Mouse (Mus musculus) stomach, embryonic 15.5 days (tissue): Measurements from ENCODE around the gene Tex38. TPM values are rescaled to one million over a fixed set of nuclear protein-coding genes. Genes with fewer than 3 reads are reported as not detected.
A peak's percentile ranks its signal among the peaks of the same experiment; 100 is the strongest.

Experiments used
- ATAC-seq: fragments of 200-750 bp; cut with Nextera tagmentation; 2 replicates; pipeline ENCODE4 v1.8.0; 2017; ENCODE audit warnings: low read depth, moderate number of reproducible peaks, moderate TSS enrichment; ENCODE audit not compliant: insufficient read depth, low FRiP score
- H3K27ac ChIP-seq: fragments of 300-500 bp; sonication (generic); 2 replicates; pipeline ENCODE4 v1.5.1; 2015; ENCODE audit warnings: mild to moderate bottlenecking, inconsistent platforms
- H3K27me3 ChIP-seq: fragments of 300-500 bp; sonication (generic); replicated peaks from 2 replicates; pipeline ENCODE4 v1.6.1; 2015; ENCODE audit warnings: inconsistent platforms
- H3K36me3 ChIP-seq: fragments of 300-500 bp; sonication (generic); 2 replicates; pipeline ENCODE4 v1.6.1; 2015; ENCODE audit warnings: inconsistent platforms
- H3K4me1 ChIP-seq: fragments of 300-500 bp; sonication (generic); 2 replicates; pipeline ENCODE4 v1.6.1; 2015; ENCODE audit warnings: inconsistent platforms
- H3K4me2 ChIP-seq: fragments of 300-500 bp; sonication (generic); 2 replicates; pipeline ENCODE4 v1.6.1; 2015; ENCODE audit warnings: mild to moderate bottlenecking, inconsistent platforms
- H3K4me3 ChIP-seq: fragments of 300-500 bp; sonication (generic); replicated peaks from 2 replicates; pipeline ENCODE4 v1.5.1; 2015; ENCODE audit warnings: inconsistent platforms
- H3K9ac ChIP-seq: fragments of 300-500 bp; sonication (generic); 2 replicates; pipeline ENCODE4 v1.6.1; 2015; ENCODE audit warnings: inconsistent platforms
- H3K9me3 ChIP-seq: fragments of 300-500 bp; sonication (generic); 2 replicates; pipeline ENCODE4 v1.6.1; 2016; ENCODE audit warnings: inconsistent platforms
- WGBS: fragments of 180-500 bp; shearing (Covaris S2); methylation state at CpG from one replicate; pipeline ENCODE4 v1.1.7; 2015; 5-methylcytosine and 5-hydroxymethylcytosine counted together
- polyA plus RNA-seq: library from polyadenylated mRNA; unstranded; fragments of >200 nt; fragmentation: Nextera tagmentation; extraction: Ambion mirVana; gene quantifications from 2 replicates; pipeline ENCODE4 v1.2.1, GENCODE M21; 2015

Gene Tex38
- 0.40 and 0.45 TPM in 2 replicates for polyA plus RNA-seq

DNA sequence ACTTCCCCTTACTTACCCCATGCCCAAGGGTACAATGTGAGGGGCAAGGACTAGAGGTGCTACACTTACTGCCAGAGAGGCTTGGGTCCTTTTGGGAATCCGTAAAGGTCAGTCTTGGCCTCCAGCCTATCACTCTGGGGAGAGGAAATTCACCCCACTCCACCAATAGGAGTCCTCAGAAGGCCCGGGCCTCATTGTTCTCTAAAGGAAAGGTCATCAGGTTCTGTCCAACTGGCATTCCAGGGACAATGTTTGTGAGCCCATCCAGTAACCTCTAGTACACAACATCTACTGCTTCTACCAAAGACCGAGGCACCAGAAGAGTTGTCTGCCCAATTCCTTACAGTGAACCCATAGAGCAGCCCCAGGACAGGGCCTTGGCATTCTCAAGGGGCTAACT lies at the start of gene Tex38:
TSS of gene Tex38 (minus strand) at position 101 of the 400 bp plus-strand sequence.
- Histone ChIP-seq H3K4me3 (no peak within 1 kb of the TSS), H3K4me2 (no peak within 1 kb of the TSS), H3K9ac (no peak within 1 kb of the TSS), H3K27ac (no peak within 1 kb of the TSS), H3K36me3 (peaks cover 9% of the 10 kb centered on the region), H3K27me3 (no peaks in the 10 kb centered on the region), H3K9me3 (no peaks in the 10 kb centered on the region), H3K4me1 (0 out of 2 replicates have a peak, but pooled peaks cover 3% of the 10 kb centered on the region)
- no peak for ATAC-seq
- 78% methylated on average over 3 of the region's 3 CpGs for whole genome bisulfite sequencing

DNA sequence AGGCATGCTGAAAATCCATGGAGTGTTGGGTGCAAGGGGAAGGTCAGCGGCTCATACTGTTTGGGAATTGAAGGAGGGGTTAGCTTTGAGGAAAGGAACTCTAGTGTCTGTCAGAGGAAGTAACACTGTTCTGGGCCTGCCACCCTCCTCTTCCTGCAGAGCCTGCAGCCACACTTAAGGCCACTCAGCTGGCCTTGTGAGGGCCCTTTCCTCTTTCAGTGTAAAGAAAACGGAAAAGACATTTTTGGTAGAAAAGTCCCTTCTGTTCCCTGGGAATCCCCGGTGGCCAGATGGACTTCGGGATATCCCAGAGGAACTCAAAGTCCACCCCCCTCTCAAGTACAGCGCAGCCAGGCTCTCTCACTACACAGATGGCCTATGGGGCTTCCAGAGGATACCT lies 49.7 kb upstream of the Tex38 start:
- Histone ChIP-seq H3K27ac (no peak overlapping the region), H3K4me2 (no peak overlapping the region)

DNA sequence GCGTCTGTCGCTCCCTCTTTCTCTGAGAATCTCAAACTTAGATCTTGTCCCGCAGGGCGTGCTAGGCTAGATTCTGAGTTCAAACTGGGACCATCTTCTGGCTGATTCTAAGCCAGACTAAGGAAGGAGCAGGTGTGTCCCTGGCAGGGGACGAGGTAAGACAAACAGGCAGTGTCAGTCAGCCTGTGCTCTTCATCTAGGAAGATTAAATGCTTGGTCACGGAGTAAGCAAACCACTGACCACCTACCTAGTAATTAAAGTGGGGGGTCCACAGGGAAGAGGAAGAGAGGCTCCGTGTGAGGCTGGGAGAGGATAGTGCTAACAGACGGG lies 47.7 kb upstream of the Tex38 start:
- Histone ChIP-seq H3K27me3 (no peaks in the 10 kb centered on the region), H3K9me3 (no peaks in the 10 kb centered on the region), H3K4me2 (peak overlapping the region; percentile 79), H3K4me3 (peak overlapping the region; percentile 99), H3K36me3 (peaks cover 13% of the 10 kb centered on the region), H3K4me1 (peaks cover 12% of the 10 kb centered on the region; the same call in 1 of the 2 replicates), H3K27ac (no peak overlapping the region; the same call in 1 of the 2 replicates), H3K9ac (0 out of 2 replicates have a peak overlapping the region, but pooled peaks have one; percentile 60)
- no peak for ATAC-seq
- WGBS, result 6% methylated on average over 8 of the region's 8 CpGs

More for the DNA sequence above, 49.7 kb upstream of the Tex38 start:
- no peak overlapping the region for H3K4me3 ChIP-seq
- H3K4me1 ChIP-seq, result peaks cover 12% of the 10 kb centered on the region; the same call in 1 of the 2 replicates
- ATAC-seq, result no peak
- H3K9me3 ChIP-seq, result no peaks in the 10 kb centered on the region
- H3K27me3 ChIP-seq, result no peaks in the 10 kb centered on the region
- 67% methylated on average over 5 of the region's 5 CpGs for WGBS
- no peak overlapping the region for H3K9ac ChIP-seq
- H3K36me3 ChIP-seq, result peaks cover 21% of the 10 kb centered on the region

DNA sequence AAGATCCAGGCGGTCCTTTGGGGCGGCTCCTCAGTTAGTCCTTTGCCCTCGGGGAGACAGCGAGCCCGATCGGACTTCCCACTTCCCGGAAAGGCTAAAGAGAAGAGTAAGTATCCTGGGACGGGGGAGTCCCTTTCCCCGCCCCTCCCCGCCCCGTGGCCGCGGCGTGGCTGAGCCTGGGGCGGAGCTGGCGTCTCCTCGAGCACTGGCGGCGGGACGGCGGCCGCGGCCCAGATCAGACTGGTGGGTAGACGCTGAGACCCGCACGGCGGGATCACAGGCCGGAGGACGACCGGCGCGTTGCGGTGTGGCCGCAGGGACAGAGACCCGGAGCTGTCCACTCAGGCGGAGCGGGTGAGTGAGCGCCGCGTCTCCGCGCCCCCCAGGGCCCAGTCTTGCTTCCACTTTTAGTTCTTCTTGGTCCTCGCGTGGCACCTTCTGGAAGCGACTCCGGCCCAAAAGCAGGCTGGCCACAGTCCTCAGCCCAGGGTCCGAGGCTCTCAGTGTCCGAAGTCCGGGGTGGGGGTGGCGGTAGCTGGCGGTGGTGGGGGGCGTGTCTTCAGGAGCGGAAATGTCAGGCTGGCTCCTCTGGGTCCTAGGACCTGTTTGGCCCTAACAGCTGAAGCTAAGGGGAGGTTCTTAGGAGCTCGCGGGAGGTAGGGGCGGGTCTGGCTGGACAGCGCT lies 47.2 kb upstream of the Tex38 start, which contains the start of gene Mob3c:
TSS of gene Mob3c (plus strand) at position 205 of the 684 bp plus-strand sequence.
- peaks cover 13% of the 10 kb centered on the region for H3K36me3 ChIP-seq
- H3K27ac ChIP-seq, result peak within 1 kb of the TSS; percentile 91
- H3K4me3 ChIP-seq, result peak within 1 kb of the TSS; percentile 99
- peak within 1 kb of the TSS; percentile 79 for H3K4me2 ChIP-seq
- no peaks in the 10 kb centered on the region for H3K27me3 ChIP-seq
- peaks cover 12% of the 10 kb centered on the region; the same call in 1 of the 2 replicates for H3K4me1 ChIP-seq
- H3K9me3 ChIP-seq, result no peaks in the 10 kb centered on the region
- ATAC-seq, result peak; percentile 96
- WGBS, result under 1% methylated on average over 49 of the region's 57 CpGs
- peak within 1 kb of the TSS; percentile 60 for H3K9ac ChIP-seq

DNA sequence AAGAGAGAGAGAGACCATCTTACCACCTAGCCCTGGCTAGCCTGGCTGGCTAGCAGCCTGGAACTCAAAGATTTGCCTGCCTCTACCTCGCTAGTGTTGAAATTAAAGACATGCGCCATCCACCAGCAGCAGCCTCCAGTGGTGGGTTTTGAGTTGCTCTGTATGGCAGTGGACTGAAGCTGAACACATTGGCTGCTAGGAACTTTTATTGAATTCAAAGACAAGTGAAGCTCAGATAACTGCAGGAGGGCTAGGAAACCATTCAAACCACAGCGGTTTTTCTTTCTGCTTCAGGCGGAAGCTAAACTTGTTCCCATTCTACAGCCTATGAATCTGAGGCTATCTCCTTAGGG lies 46.7 kb upstream of the Tex38 start:
- Histone ChIP-seq H3K27me3 (no peaks in the 10 kb centered on the region), H3K4me1 (peaks cover 12% of the 10 kb centered on the region; the same call in 1 of the 2 replicates), H3K4me2 (peak overlapping the region; percentile 79), H3K9me3 (no peaks in the 10 kb centered on the region), H3K9ac (peak overlapping the region; percentile 60; the same call in 1 of the 2 replicates), H3K27ac (peak overlapping the region; percentile 91), H3K4me3 (peak overlapping the region; percentile 99), H3K36me3 (peaks cover 12% of the 10 kb centered on the region)
- 4% methylated on average over 4 of the region's 4 CpGs for WGBS
- ATAC-seq, result no peak

DNA sequence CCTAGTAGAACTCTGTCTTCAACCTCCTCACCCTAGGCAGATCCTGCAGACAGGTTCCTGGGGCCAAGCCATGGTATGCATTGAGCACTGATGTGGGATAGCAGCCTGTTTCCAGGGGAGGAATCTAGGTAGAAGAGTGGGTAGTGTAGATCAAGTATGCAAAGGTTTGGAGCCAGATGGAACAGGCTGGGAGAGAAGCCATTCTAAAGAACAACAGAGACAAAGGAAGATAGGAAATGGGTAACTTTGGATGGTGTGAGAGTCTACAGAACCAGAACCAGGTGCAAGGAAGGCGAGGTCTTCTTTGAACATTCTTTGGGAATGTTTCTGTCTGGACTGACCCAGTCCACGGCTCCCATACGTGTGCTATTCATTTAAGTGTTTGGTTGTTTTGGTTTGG lies 46.2 kb upstream of the Tex38 start:
- no peak overlapping the region for H3K27ac ChIP-seq
- no peak overlapping the region for H3K9ac ChIP-seq
- peak overlapping the region; percentile 79 for H3K4me2 ChIP-seq
- 66% methylated on average over 3 of the region's 3 CpGs for WGBS
- peaks cover 8% of the 10 kb centered on the region for H3K36me3 ChIP-seq
- no peak overlapping the region; the same call in 1 of the 2 replicates for H3K4me3 ChIP-seq
- ATAC-seq, result no peak
- no peaks in the 10 kb centered on the region for H3K27me3 ChIP-seq
- peaks cover 12% of the 10 kb centered on the region; the same call in 1 of the 2 replicates for H3K4me1 ChIP-seq
- H3K9me3 ChIP-seq, result no peaks in the 10 kb centered on the region

DNA sequence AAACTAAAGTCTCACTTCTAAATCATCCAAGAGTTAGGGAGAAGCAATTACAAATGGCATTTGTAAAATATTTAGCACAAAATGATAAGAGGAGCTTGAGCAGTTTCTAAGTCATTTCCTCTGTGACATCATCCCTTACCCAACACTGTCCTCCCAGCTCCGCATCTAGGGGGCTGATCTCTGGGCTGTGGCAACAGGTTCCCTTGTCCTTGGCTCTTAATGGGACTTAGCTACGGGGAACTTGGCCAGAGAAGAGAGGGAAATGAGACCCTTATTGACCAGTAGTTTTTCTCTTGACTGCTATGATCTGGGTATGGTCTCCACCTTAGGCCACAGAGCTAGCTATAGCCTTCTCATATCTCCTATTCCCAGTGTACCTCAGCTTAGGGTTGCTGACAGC lies 44.5 kb upstream of the Tex38 start:
- H3K9ac ChIP-seq, result no peak overlapping the region
- H3K36me3 ChIP-seq, result no peaks in the 10 kb centered on the region
- no peak for ATAC-seq
- no peak overlapping the region for H3K4me3 ChIP-seq
- H3K27ac ChIP-seq, result no peak overlapping the region
- H3K9me3 ChIP-seq, result no peaks in the 10 kb centered on the region
- no peak overlapping the region for H3K4me2 ChIP-seq
- 67% methylated on average over 2 of the region's 2 CpGs for WGBS
- no peaks in the 10 kb centered on the region for H3K27me3 ChIP-seq
- peaks cover 9% of the 10 kb centered on the region; the same call in 1 of the 2 replicates for H3K4me1 ChIP-seq

DNA sequence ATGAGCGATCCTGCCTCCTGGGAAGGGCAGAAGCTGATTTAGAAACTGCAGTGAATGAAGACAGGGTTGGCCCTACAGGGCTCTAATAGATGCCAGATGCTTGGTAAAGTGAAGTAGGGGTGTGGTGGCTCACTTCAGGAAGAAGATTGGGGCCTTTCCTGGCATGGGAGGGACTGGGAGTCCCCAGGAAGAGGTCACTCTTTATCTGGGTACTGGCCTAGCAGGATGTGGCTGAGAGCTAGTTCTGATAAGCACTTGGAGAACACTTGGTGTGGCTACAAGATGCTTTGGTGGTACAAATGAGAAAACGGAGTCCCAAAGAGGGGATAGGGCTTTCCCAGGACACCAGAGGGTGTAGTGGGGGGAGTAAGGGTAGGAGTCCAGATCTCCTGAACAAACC lies 43.4 kb upstream of the Tex38 start:
- Histone ChIP-seq H3K27me3 (no peaks in the 10 kb centered on the region), H3K9me3 (no peaks in the 10 kb centered on the region), H3K4me1 (peaks cover 7% of the 10 kb centered on the region; the same call in 1 of the 2 replicates), H3K36me3 (no peaks in the 10 kb centered on the region), H3K4me2 (no peak overlapping the region), H3K4me3 (no peak overlapping the region), H3K27ac (no peak overlapping the region), H3K9ac (no peak overlapping the region)
- 70% methylated on average over 2 of the region's 2 CpGs for WGBS
- ATAC-seq, result no peak

DNA sequence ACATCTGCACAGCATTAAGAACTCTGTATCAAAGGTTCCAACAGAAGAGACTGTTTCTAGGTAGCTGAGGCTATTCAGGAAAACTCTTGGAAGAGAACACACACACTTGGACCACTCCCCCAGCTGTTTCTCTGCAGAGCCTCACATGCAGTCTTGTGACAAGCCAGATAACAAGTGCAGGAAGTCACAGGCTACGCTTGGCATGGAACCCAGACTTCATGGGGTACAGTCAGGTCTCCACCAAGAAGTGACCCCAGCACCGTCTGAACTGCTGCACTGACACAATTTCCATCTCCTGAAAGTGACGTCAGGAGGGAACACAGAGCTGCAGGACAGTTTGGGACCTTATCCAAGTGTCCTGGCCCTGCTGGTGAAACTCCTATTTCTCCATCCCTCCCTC lies 41.1 kb upstream of the Tex38 start:
- H3K36me3 ChIP-seq, result no peaks in the 10 kb centered on the region
- 59% methylated on average over 3 of the region's 3 CpGs for WGBS
- H3K9me3 ChIP-seq, result no peaks in the 10 kb centered on the region
- no peak overlapping the region for H3K9ac ChIP-seq
- no peak overlapping the region for H3K4me2 ChIP-seq
- H3K4me1 ChIP-seq, result no peaks in the 10 kb centered on the region
- H3K27me3 ChIP-seq, result no peaks in the 10 kb centered on the region
- H3K27ac ChIP-seq, result no peak overlapping the region
- no peak overlapping the region for H3K4me3 ChIP-seq
- no peak for ATAC-seq

DNA sequence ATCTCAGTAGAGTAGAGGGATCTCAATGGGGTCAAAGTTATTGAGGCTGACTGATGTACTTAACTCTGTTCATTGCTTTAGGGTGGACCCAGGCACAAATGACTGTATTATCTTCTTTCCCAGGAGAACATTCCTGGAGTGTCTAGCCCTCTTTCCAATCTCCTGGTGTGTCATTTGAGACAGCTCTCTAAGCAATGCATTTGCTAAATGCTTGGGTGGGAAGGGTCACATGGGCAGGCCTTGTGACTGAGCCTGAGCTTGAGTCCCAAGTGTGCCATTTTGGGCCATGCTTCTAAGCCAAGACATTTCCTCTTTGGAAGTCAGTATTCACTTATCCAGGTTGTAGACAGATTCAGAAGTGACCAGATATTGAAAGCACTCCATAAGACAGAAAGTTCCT lies 40.6 kb upstream of the Tex38 start:
- no peak for ATAC-seq

DNA sequence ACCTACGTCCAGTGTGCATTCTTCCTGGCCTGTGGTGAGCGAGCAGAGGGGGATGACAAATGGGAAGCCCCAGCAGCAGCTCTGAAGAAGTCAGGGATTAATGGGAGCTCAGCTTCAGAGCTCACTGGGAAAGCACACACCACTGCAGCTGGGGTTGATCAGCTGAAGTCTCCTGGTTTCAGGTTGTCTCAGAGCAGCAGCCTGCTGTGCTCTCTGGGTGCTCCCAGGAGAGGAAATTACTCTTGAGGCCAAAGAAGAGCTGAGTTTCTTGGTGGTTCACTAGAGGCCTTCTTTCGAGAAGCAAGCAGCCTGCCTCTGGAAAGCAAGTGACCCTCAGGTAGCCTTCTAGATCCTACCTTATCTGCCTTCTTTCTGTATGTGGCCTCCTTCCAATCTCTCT lies 40.1 kb upstream of the Tex38 start:
- no peaks in the 10 kb centered on the region for H3K27me3 ChIP-seq
- no peak overlapping the region for H3K4me3 ChIP-seq
- ATAC-seq, result no peak
- no peaks in the 10 kb centered on the region for H3K9me3 ChIP-seq
- H3K9ac ChIP-seq, result no peak overlapping the region
- WGBS, result 37% methylated on average over 3 of the region's 3 CpGs
- H3K36me3 ChIP-seq, result no peaks in the 10 kb centered on the region
- no peaks in the 10 kb centered on the region for H3K4me1 ChIP-seq
- H3K4me2 ChIP-seq, result no peak overlapping the region
- no peak overlapping the region for H3K27ac ChIP-seq

More for the DNA sequence above, 40.6 kb upstream of the Tex38 start:
- Histone ChIP-seq H3K9me3 (no peaks in the 10 kb centered on the region), H3K27ac (no peak overlapping the region), H3K4me2 (no peak overlapping the region), H3K4me1 (no peaks in the 10 kb centered on the region), H3K9ac (no peak overlapping the region), H3K36me3 (no peaks in the 10 kb centered on the region), H3K27me3 (no peaks in the 10 kb centered on the region), H3K4me3 (no peak overlapping the region)

DNA sequence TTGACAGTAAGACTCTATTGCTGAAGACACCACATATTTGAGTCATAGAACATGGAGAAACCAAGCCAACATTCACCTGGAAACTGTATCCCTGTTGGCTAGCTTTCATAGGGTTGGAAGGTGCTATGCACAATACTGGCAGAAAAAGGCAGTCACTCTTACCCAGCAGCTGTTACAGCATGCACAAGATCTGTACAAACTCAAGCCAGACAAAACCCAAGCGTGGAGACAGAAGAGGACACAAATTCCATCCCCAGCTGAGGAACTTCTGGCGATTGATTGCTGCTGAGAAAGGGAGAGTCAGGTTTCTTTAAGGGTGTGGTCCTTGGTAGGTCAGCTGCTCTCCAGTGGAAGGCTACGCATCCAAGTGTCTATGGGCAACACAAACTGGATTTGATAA lies 39.4 kb upstream of the Tex38 start:
- 49% methylated on average over 3 of the region's 3 CpGs for WGBS

More for the DNA sequence above, 39.4 kb upstream of the Tex38 start:
- Histone ChIP-seq H3K27ac (no peak overlapping the region), H3K4me1 (no peaks in the 10 kb centered on the region), H3K27me3 (no peaks in the 10 kb centered on the region), H3K4me3 (no peak overlapping the region), H3K36me3 (peaks cover 4% of the 10 kb centered on the region; the same call in 1 of the 2 replicates), H3K4me2 (no peak overlapping the region), H3K9ac (no peak overlapping the region), H3K9me3 (no peaks in the 10 kb centered on the region)
- ATAC-seq, result no peak
